Mouse (Mus musculus) testis, postnatal 14 days (tissue): ENCODE results near the gene Mapt.
"Not testable (repeated sequence)": the region's sequence is repeated elsewhere in the genome, so short reads cannot be mapped to it uniquely, and the experiment has no call there.

ENCODE experiments used
- DNase-seq: peaks from one replicate; pipeline ENCODE4 v3.0.0; 2021; ENCODE audit warnings: low spot score

The Mapt gene

GRCm38 (mm10) chr11:104231041-104231911, at the start of gene Mapt:
Mapt (plus strand) TSS chr11:104231390.
- peak; percentile 86 for DNase-seq

- DNase-seq = no peak
Observed at GRCm38 (mm10) chr11:104182141-104182540, 49.0 kb upstream of the Mapt start.

GRCm38 (mm10) chr11:104186135-104186836, 44.9 kb upstream of the Mapt start, which contains the start of gene Sppl2c:
Sppl2c (plus strand) TSS chr11:104186327.
- DNase-seq = no peak

GRCm38 (mm10) chr11:104186837-104187150, 44.4 kb upstream of the Mapt start:
- no peak for DNase-seq

GRCm38 (mm10) chr11:104187766-104188165, 43.4 kb upstream of the Mapt start:
- no peak for DNase-seq

GRCm38 (mm10) chr11:104190008-104190407, 41.2 kb upstream of the Mapt start:
- DNase-seq = no peak

GRCm38 (mm10) chr11:104195382-104195781, 35.8 kb upstream of the Mapt start:
- no peak for DNase-seq

- peak; percentile 73 for DNase-seq
Observed at GRCm38 (mm10) chr11:104195791-104196190, 35.4 kb upstream of the Mapt start.

- no peak for DNase-seq
Observed at GRCm38 (mm10) chr11:104197861-104198260, 33.3 kb upstream of the Mapt start.

- no peak for DNase-seq
Observed at GRCm38 (mm10) chr11:104203271-104203670, 27.9 kb upstream of the Mapt start.

GRCm38 (mm10) chr11:104206573-104206972, 24.6 kb upstream of the Mapt start:
- no peak for DNase-seq

- DNase-seq = no peak
Observed at GRCm38 (mm10) chr11:104209041-104209440, 22.1 kb upstream of the Mapt start.

- DNase-seq = no peak
Observed at GRCm38 (mm10) chr11:104211251-104211650, 19.9 kb upstream of the Mapt start.

- DNase-seq = not testable (repeated sequence)
Observed at GRCm38 (mm10) chr11:104214128-104214527, 17.1 kb upstream of the Mapt start.

GRCm38 (mm10) chr11:104218075-104218474, 13.1 kb upstream of the Mapt start:
- no peak for DNase-seq

GRCm38 (mm10) chr11:104220291-104220690, 10.9 kb upstream of the Mapt start:
- DNase-seq = no peak

- no peak for DNase-seq
Observed at GRCm38 (mm10) chr11:104221751-104222150, 9.4 kb upstream of the Mapt start.

GRCm38 (mm10) chr11:104223301-104223700, 7.9 kb upstream of the Mapt start:
- DNase-seq = no peak

- no peak for DNase-seq
Observed at GRCm38 (mm10) chr11:104229391-104229790, 1.8 kb upstream of the Mapt start.

- DNase-seq = no peak
Observed at GRCm38 (mm10) chr11:104230066-104230778, 968 bp upstream of the Mapt start.

- no peak for DNase-seq
Observed at GRCm38 (mm10) chr11:104232141-104233061, 1.2 kb downstream of the Mapt start.

- DNase-seq = no peak
Observed at GRCm38 (mm10) chr11:104233101-104233500, 1.9 kb downstream of the Mapt start.
